Mouse (Mus musculus): ENCODE data around the gene Kif6.

GRCm38 (mm10) chr17:49816067-49816565 lies 201.2 kb downstream of the Kif6 start:
- TF ChIP-seq CTCF (IDR thresholded peaks at IDR 0.05; ENCODE audit: borderline replicate concordance, extremely low read depth, insufficient read depth, insufficient read length) (no peak), POLR2A (IDR thresholded peaks at IDR 0.05; ENCODE audit: borderline replicate concordance, extremely low read depth, insufficient read depth, insufficient read length, poor library complexity, severe bottlenecking) (no peak)
